Mouse (Mus musculus) brain, adult 2 months (tissue): ENCODE results near the gene Telo2.
A peak's percentile ranks its signal among the peaks of the same experiment; 100 is the strongest.
"Not testable (repeated sequence)": the region's sequence is repeated elsewhere in the genome, so short reads cannot be mapped to it uniquely, and the experiment has no call there.

Source experiments
- DNase-seq: peaks from one replicate; pipeline ENCODE4 v3.0.0; 2011; ENCODE audit warnings: low read depth, low spot score

Telo2 gene

GRCm38 (mm10) chr17:25115664-25116432 is at the start of gene Telo2:
Gene Telo2 (minus strand): TSS chr17:25115967.
- peak; percentile 96 for DNase-seq

GRCm38 (mm10) chr17:25164770-25165169 is 49.0 kb upstream of the Telo2 start:
- no peak for DNase-seq

- no peak for DNase-seq
Observed at GRCm38 (mm10) chr17:25163387-25163786, 47.6 kb upstream of the Telo2 start.

- DNase-seq: no peak
Observed at GRCm38 (mm10) chr17:25162161-25162560, 46.4 kb upstream of the Telo2 start, which contains the start of gene Ccdc154. Gene Ccdc154 (plus strand): TSS chr17:25162461.

GRCm38 (mm10) chr17:25139960-25140359 is 24.2 kb upstream of the Telo2 start:
- DNase-seq: peak; percentile 12

- no peak for DNase-seq
Observed at GRCm38 (mm10) chr17:25138803-25139202, 23.0 kb upstream of the Telo2 start.

- no peak for DNase-seq
Observed at GRCm38 (mm10) chr17:25135622-25136021, 19.9 kb upstream of the Telo2 start.

GRCm38 (mm10) chr17:25133275-25133698 is 17.5 kb upstream of the Telo2 start, which contains the start of gene Clcn7:
Gene Clcn7 (plus strand): TSS chr17:25133391.
- peak; percentile 97 for DNase-seq

GRCm38 (mm10) chr17:25130060-25130459 is 14.3 kb upstream of the Telo2 start:
- no peak for DNase-seq

- DNase-seq: no peak
Observed at GRCm38 (mm10) chr17:25127681-25128080, 11.9 kb upstream of the Telo2 start.

- peak; percentile 79 for DNase-seq
Observed at GRCm38 (mm10) chr17:25127079-25127478, 11.3 kb upstream of the Telo2 start.

GRCm38 (mm10) chr17:25125442-25126060 is 9.8 kb upstream of the Telo2 start:
- not testable (repeated sequence) for DNase-seq

- DNase-seq: no peak
Observed at GRCm38 (mm10) chr17:25123979-25124378, 8.2 kb upstream of the Telo2 start.

- DNase-seq: no peak
Observed at GRCm38 (mm10) chr17:25120406-25120805, 4.6 kb upstream of the Telo2 start, which contains the start of gene Ptx4. Gene Ptx4 (plus strand): TSS chr17:25120760.

- peak; percentile 37 for DNase-seq
Observed at GRCm38 (mm10) chr17:25117263-25117662, 1.5 kb upstream of the Telo2 start.

- DNase-seq: peak; percentile 57
Observed at GRCm38 (mm10) chr17:25114908-25115645, 690 bp downstream of the Telo2 start.

GRCm38 (mm10) chr17:25112423-25112810 is 3.4 kb downstream of the Telo2 start:
- DNase-seq: no peak

GRCm38 (mm10) chr17:25111739-25112422 is 3.9 kb downstream of the Telo2 start:
- peak; percentile 91 for DNase-seq

- no peak for DNase-seq
Observed at GRCm38 (mm10) chr17:25111220-25111619, 4.5 kb downstream of the Telo2 start.

- no peak for DNase-seq
Observed at GRCm38 (mm10) chr17:25110590-25110989, 5.2 kb downstream of the Telo2 start.

- DNase-seq: peak; percentile 56
Observed at GRCm38 (mm10) chr17:25109578-25109977, 6.2 kb downstream of the Telo2 start.

GRCm38 (mm10) chr17:25107786-25108185 is 8.0 kb downstream of the Telo2 start:
- DNase-seq: no peak
